Mouse (Mus musculus) liver, adult 2 months (tissue): ENCODE data around the gene Sdf4.

Experiments
- CTCF ChIP-seq: fragments of 200-500 bp; IDR thresholded peaks from 2 replicates; pipeline ENCODE4 v1.5.1; 2011; ENCODE audit warnings: low read depth, low read length, control low read depth
- POLR2A ChIP-seq: fragments of 200-500 bp; IDR thresholded peaks from 2 replicates; pipeline ENCODE4 v1.6.1; 2011; ENCODE audit warnings: low read length, control low read depth; ENCODE audit not compliant: insufficient read depth; ENCODE audit errors: extremely low read depth

DNA sequence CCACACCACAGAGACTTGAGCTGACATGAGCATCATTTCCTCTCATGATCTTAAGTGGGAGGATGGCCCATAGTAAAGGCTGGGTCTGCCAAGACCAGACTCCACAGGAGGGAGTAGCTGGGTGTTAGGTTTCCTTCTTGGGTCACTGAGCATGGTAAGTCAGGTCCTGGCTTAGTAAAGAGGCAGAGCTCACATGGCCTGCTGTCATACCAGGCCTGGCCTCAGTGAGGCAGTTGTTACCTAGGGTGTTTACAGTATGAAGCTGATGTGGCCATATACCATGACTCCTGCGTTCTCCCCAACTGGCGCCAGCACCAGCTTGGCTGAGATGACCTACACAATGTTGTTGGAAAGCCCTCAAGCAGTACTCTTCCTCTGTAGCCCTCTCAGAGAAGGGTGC, 19.4 kb upstream of the Sdf4 start:
- TF ChIP-seq CTCF (no peak), POLR2A (no peak)
